Mouse (Mus musculus): ENCODE measurements around the gene Pigu. TPM values are rescaled to one million over a fixed set of nuclear protein-coding genes. Genes with fewer than 3 reads are reported as not detected.

Gene Pigu
- total RNA-seq, 4 experiments from 2014 or later = 25.0 to 28.0 (median 26.5) TPM

- peak; percentile 99 for DNase-seq (ENCODE audit: low spot score)
Measured at GRCm38 (mm10) chr2:155236362-155236992, 120.8 kb downstream of the Pigu start, which contains the start of gene Dynlrb1. Dynlrb1 (plus strand) TSS chr2:155236533.

- DNase-seq (ENCODE audit: low spot score) = no peak
Measured at GRCm38 (mm10) chr2:155235746-155236361, 121.4 kb downstream of the Pigu start.

Small RNAs within 50 kb of the gene (microRNA-seq; reads per million reads assigned to microRNA genes)
- gene Mir695 = not detected

Other genes with a start within 250 kb of the Pigu start
- 10 to 100 TPM; 25.2 to 27.8 (median 26.0) TPM for gene Itch, start 223.9 kb downstream of the Pigu start, total RNA-seq (2022)
- 100 to 1,000 TPM; 143 to 184 (median 165) TPM for gene Dynlrb1, start 120.9 kb downstream of the Pigu start, total RNA-seq (2022)
- 100 to 1,000 TPM; 780 to 845 (median 813) TPM for gene Map1lc3a, start 81.1 kb downstream of the Pigu start, total RNA-seq (2022)
- 100 to 1,000 TPM; 452 to 522 (median 499) TPM for gene Trp53inp2, start 23.6 kb upstream of the Pigu start, total RNA-seq (2022)
- 10 to 100 TPM; 19.3 to 25.9 (median 20.9) TPM for gene Ncoa6, start 116.5 kb upstream of the Pigu start, total RNA-seq (2022)
- gene Acss2, start 160.5 kb upstream of the Pigu start, total RNA-seq (2022) = 10 to 100 TPM; 30.9 to 37.7 (median 35.5) TPM
- gene Ggt7, start 160.8 kb upstream of the Pigu start, total RNA-seq (2022) = 1 to 10 TPM in 1 of 4 experiments, under 1 TPM in 3; 0.62 to 1.0 (median 0.85) TPM
- 10 to 100 TPM; 14.2 to 15.6 (median 14.6) TPM for gene Gss, start 235.4 kb upstream of the Pigu start, total RNA-seq (2022)